Mouse (Mus musculus) lung, embryonic 14.5 days (tissue): ENCODE measurements around the gene Slc35b2. TPM values are rescaled to one million over a fixed set of nuclear protein-coding genes. Genes with fewer than 3 reads are reported as not detected.
A peak's percentile ranks its signal among the peaks of the same experiment; 100 is the strongest.

Source experiments
- ATAC-seq: fragments of 200-750 bp; cut with Nextera tagmentation; 2 replicates; pipeline ENCODE4 v1.8.0; 2017; ENCODE audit warnings: mild to moderate bottlenecking, moderate TSS enrichment, moderate library complexity; ENCODE audit not compliant: insufficient read depth
- DNase-seq: peaks from one replicate; pipeline ENCODE4 v3.0.0-alpha.2; 2015
- H3K27ac ChIP-seq: fragments of 300-500 bp; sonication (generic); 2 replicates; pipeline ENCODE4 v1.5.1; 2014; ENCODE audit warnings: low read depth, mild to moderate bottlenecking, moderate library complexity
- H3K27me3 ChIP-seq: fragments of 300-500 bp; sonication (generic); 2 replicates; pipeline ENCODE4 v1.6.1; 2014; ENCODE audit warnings: low read length, control low read depth; ENCODE audit not compliant: insufficient read depth
- H3K36me3 ChIP-seq: fragments of 300-500 bp; sonication (generic); 2 replicates; pipeline ENCODE4 v1.6.1; 2014; ENCODE audit warnings: control low read depth; ENCODE audit not compliant: insufficient read depth
- H3K4me1 ChIP-seq: fragments of 300-500 bp; sonication (generic); 2 replicates; pipeline ENCODE4 v1.6.1; 2014; ENCODE audit warnings: antibody characterized with exemption, control low read depth; ENCODE audit not compliant: insufficient read depth
- H3K4me2 ChIP-seq: fragments of 300-500 bp; sonication (generic); 2 replicates; pipeline ENCODE4 v1.6.1; 2014; ENCODE audit warnings: mild to moderate bottlenecking
- H3K4me3 ChIP-seq: fragments of 300-500 bp; sonication (generic); 2 replicates; pipeline ENCODE4 v1.5.1; 2014; ENCODE audit warnings: low read depth, low read length
- H3K9ac ChIP-seq: fragments of 300-500 bp; sonication (generic); 2 replicates; pipeline ENCODE4 v1.6.1; 2014
- H3K9me3 ChIP-seq: fragments of 300-500 bp; sonication (generic); 2 replicates; pipeline ENCODE4 v1.6.1; 2016; ENCODE audit warnings: low read depth, low read length, control low read depth
- CTCF ChIP-seq: IDR thresholded peaks from 2 replicates; pipeline ENCODE4 v1.5.1; 2016; ENCODE audit warnings: antibody characterized with exemption, low read depth
- WGBS: fragments of 180-500 bp; shearing (Covaris S2); extraction: QIAGEN DNeasy Blood & Tissue Kit; methylation state at CpG from one replicate; pipeline ENCODE4 v1.1.7; 2014; 5-methylcytosine and 5-hydroxymethylcytosine counted together
- polyA plus RNA-seq: library from polyadenylated mRNA; unstranded; fragments of >200 nt; fragmentation: Nextera tagmentation; extraction: Ambion mirVana; gene quantifications from 2 replicates; pipeline ENCODE4 v1.2.1, GENCODE M21; 2014

The Slc35b2 gene
- polyA plus RNA-seq, 1 experiment from 2014 or later: 137 TPM

- Histone ChIP-seq H3K4me3 (no peak overlapping the region), H3K9me3 (no peaks in the 10 kb centered on the region), H3K27me3 (no peaks in the 10 kb centered on the region), H3K4me2 (peak overlapping the region; percentile 29; the same call in 1 of the 2 replicates), H3K27ac (peak overlapping the region; percentile 79), H3K9ac (peak overlapping the region; percentile 25; the same call in 1 of the 2 replicates), H3K4me1 (peaks cover 19% of the 10 kb centered on the region), H3K36me3 (0 out of 2 replicates have a peak, but pooled peaks cover 2% of the 10 kb centered on the region)
- 22% methylated on average over 12 of the region's 12 CpGs for WGBS
- no peak for TF ChIP-seq CTCF
- ATAC-seq (peak; percentile 25; the same call in 1 of the 2 replicates), DNase-seq (peak; percentile 61)
These were observed 17.3 kb downstream of the Slc35b2 start for GRCm38 (mm10) chr17:45580958-45581477.

DNA sequence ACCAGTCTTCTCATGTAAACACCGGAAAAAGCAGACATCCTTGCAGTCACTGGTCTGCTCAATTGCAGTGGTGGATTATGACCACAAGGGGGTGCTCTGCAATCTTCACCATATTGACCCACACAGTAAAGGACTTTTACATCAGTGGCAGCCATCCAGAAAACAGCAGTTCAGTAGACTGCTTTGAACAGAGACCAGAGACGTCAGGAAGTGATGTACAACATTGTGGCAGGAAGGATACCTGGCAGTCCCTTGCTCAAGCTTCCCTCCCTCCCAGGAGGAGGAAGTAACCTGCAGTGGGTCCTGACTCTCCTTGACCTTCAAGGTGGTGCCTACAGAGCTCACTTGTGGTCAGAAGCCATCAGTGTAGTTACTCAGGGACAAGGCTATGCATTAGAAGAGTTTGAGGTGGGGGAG lies 17.9 kb downstream of the Slc35b2 start:
- Histone ChIP-seq H3K9me3 (no peaks in the 10 kb centered on the region), H3K9ac (no peak overlapping the region), H3K4me2 (peak overlapping the region; percentile 29; the same call in 1 of the 2 replicates), H3K36me3 (peaks cover 7% of the 10 kb centered on the region; the same call in 1 of the 2 replicates), H3K4me1 (peaks cover 19% of the 10 kb centered on the region), H3K4me3 (no peak overlapping the region), H3K27ac (no peak overlapping the region), H3K27me3 (no peaks in the 10 kb centered on the region)
- 6% methylated on average over 2 of the region's 2 CpGs for WGBS
- ATAC-seq (peak; percentile 21; the same call in 1 of the 2 replicates), DNase-seq (peak; percentile 96)
- TF ChIP-seq CTCF: peak; percentile 95

DNA sequence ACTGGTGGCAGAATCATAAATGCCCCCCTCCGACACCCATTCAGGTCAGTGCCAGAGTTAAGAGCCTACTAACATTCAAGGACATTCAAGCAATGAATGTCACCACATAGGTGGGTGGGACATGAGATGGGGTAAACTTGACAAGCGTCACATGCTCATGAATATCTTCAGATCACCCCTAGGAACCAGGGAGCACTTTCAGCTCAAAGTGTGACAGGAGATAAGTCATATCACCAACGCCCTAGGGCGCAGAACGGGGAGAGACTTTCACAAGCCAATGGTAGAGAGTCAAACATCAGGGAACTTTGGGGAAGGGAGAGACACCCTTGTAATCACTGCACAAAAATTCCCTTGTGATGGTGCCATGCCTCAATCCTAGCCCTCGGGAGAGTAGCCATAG lies 18.5 kb downstream of the Slc35b2 start:
- no peak overlapping the region for H3K4me2 ChIP-seq
- 88% methylated on average over 6 of the region's 6 CpGs for whole genome bisulfite sequencing
- H3K27ac ChIP-seq: no peak overlapping the region
- no peak for ATAC-seq
- no peak for TF ChIP-seq CTCF
- peaks cover 19% of the 10 kb centered on the region for H3K4me1 ChIP-seq
- no peaks in the 10 kb centered on the region for H3K9me3 ChIP-seq
- no peak overlapping the region for H3K4me3 ChIP-seq
- no peak overlapping the region for H3K9ac ChIP-seq
- no peak for DNase-seq
- H3K27me3 ChIP-seq: no peaks in the 10 kb centered on the region
- H3K36me3 ChIP-seq: peaks cover 13% of the 10 kb centered on the region; the same call in 1 of the 2 replicates

- 65% methylated on average over 6 of the region's 6 CpGs for WGBS
These were observed 19.2 kb downstream of the Slc35b2 start for GRCm38 (mm10) chr17:45582715-45583355.

GRCm38 (mm10) chr17:45584096-45584896 lies 20.6 kb downstream of the Slc35b2 start:
- peak; percentile 63 for ATAC-seq

More at GRCm38 (mm10) chr17:45582715-45583355, 19.2 kb downstream of the Slc35b2 start:
- ATAC-seq: no peak
- Histone ChIP-seq H3K9me3 (no peaks in the 10 kb centered on the region), H3K27ac (no peak overlapping the region), H3K4me3 (no peak overlapping the region), H3K27me3 (no peaks in the 10 kb centered on the region), H3K36me3 (peaks cover 18% of the 10 kb centered on the region; the same call in 1 of the 2 replicates), H3K9ac (no peak overlapping the region), H3K4me2 (no peak overlapping the region), H3K4me1 (peaks cover 19% of the 10 kb centered on the region)
- TF ChIP-seq CTCF: peak; percentile 62
- DNase-seq: peak; percentile 34

DNA sequence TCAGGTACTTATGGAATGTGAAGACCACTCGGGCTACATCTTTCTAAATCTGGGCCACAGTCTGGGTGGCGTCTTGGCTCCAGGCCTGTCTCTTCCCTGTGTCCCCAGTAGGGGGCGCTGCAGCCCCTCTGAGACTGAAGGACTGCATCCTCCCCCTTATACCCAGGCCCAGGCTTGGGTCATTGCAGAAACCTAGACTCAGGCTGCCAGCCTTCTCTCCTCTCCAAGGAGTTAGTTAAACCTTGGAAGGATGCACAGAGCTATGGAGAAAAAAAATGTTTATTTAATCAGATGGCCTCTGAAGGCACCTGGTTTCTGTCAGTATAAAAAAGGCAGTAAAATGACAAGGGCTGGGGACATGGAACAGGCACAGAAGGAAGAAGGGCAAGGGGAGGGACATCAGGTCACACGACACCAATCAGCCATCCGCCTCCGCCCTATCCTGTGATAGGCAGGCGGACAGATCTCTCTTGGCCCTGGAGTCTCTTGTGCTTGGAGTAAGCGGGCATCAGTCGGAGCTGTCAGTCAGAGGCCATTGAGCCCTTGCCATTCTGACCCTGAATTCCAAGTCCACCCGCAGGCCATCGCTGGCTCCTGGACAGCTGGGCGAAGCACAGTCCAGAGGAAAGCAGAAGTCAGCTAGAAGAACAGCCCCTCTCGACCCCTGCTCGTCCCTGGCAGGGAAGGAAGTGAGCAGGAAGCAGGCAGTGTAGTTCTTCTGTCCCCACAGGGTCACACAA lies 21.4 kb downstream of the Slc35b2 start:
- DNase-seq (peak; percentile 86), ATAC-seq (peak; percentile 52)
- Histone ChIP-seq H3K4me2 (peak overlapping the region; percentile 46), H3K9ac (no peak overlapping the region; the same call in 1 of the 2 replicates), H3K27me3 (no peaks in the 10 kb centered on the region), H3K9me3 (no peaks in the 10 kb centered on the region), H3K4me3 (no peak overlapping the region), H3K4me1 (peaks cover 19% of the 10 kb centered on the region), H3K27ac (peak overlapping the region; percentile 83), H3K36me3 (peaks cover 29% of the 10 kb centered on the region)
- WGBS: 26% methylated on average over 14 of the region's 14 CpGs
- peak; percentile 90 for TF ChIP-seq CTCF

More at GRCm38 (mm10) chr17:45584096-45584896, 20.6 kb downstream of the Slc35b2 start:
- Histone ChIP-seq H3K4me3 (no peak overlapping the region), H3K36me3 (peaks cover 21% of the 10 kb centered on the region), H3K27me3 (no peaks in the 10 kb centered on the region), H3K9me3 (no peaks in the 10 kb centered on the region), H3K9ac (no peak overlapping the region; the same call in 1 of the 2 replicates), H3K4me1 (peaks cover 19% of the 10 kb centered on the region), H3K4me2 (peak overlapping the region; percentile 46), H3K27ac (peak overlapping the region; percentile 83)
- DNase-seq: peak; percentile 76
- TF ChIP-seq CTCF: no peak
- 32% methylated on average over 12 of the region's 12 CpGs for WGBS
